Mouse (Mus musculus) megakaryocyte, embryonic 14.5 days (primary cell): ENCODE data around the gene C1rl. TPM values are rescaled to one million over a fixed set of nuclear protein-coding genes. Genes with fewer than 3 reads are reported as not detected.
A peak's percentile ranks its signal among the peaks of the same experiment; 100 is the strongest.

ENCODE experiments used
- H3K27me3 ChIP-seq: replicated peaks from 2 replicates; pipeline ENCODE3; 2012; ENCODE audit warnings: inconsistent platforms
- H3K36me3 ChIP-seq: replicated peaks from 2 replicates; pipeline ENCODE3; 2012; ENCODE audit warnings: low read length, inconsistent platforms, mixed read lengths
- H3K4me1 ChIP-seq: 2 replicates; pipeline ENCODE4 v1.6.1; 2012; ENCODE audit warnings: inconsistent platforms
- H3K4me3 ChIP-seq: replicated peaks from 2 replicates; pipeline ENCODE3; 2012; ENCODE audit warnings: moderate library complexity, mild to moderate bottlenecking, inconsistent platforms
- H3K9me3 ChIP-seq: 2 replicates; pipeline ENCODE4 v1.6.1; 2012; ENCODE audit warnings: inconsistent platforms
- FLI1 ChIP-seq: IDR thresholded peaks from 2 replicates; pipeline ENCODE4 v1.6.1; 2012; ENCODE audit warnings: low read length, inconsistent platforms, mixed read lengths
- GATA1 ChIP-seq: IDR thresholded peaks from 3 replicates; pipeline ENCODE4 v1.6.1; 2012; ENCODE audit warnings: mixed read lengths, low read length, inconsistent platforms, borderline replicate concordance
- polyA plus RNA-seq: library from polyadenylated mRNA; stranded (reverse); fragments of >175 nt; gene quantifications from 2 replicates; pipeline ENCODE4 v1.2.3, GENCODE M21; 2012; ENCODE audit warnings: low replicate concordance; ENCODE audit not compliant: insufficient read depth

Gene C1rl
- polyA plus RNA-seq: 0.96 TPM in 1 of 2 replicates, not detected in the other

DNA sequence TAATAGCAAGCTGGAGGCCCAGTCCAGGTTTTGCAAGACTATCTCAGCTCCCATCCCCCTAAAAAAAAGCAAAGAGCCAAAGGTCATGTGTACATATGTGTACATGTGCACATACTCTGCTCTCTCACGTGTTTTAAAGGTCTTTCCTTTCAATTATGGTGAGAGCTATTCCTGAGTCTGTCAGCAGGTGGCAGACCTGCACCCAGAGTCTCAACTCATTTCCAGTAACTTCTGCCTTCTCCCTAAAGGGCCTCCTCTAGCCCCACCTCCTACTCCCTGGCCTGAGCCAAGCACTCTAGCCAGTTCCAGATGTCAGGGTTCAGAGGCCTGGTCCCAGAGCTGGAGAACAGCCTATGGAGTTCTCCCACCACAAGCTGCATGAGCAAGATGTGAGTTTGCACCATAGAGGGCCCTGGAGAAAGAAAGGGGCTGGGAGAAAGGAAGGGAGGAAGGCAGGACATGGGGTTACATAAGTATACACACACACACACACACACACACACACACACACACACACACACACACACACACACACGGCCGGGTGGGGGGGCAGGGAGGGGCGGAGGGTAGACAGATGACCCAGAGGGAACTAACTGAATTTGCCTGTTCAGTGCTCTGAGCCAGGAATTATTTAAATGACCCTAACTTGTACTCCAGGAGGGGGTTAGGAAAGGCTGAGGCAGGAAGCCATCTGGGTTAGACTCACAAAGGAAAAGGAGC is at the start of gene C1rl:
Gene C1rl (plus strand): TSS at position 272 of the 720 bp plus-strand sequence.
- no peaks in the 10 kb centered on the region for H3K9me3 ChIP-seq

DNA sequence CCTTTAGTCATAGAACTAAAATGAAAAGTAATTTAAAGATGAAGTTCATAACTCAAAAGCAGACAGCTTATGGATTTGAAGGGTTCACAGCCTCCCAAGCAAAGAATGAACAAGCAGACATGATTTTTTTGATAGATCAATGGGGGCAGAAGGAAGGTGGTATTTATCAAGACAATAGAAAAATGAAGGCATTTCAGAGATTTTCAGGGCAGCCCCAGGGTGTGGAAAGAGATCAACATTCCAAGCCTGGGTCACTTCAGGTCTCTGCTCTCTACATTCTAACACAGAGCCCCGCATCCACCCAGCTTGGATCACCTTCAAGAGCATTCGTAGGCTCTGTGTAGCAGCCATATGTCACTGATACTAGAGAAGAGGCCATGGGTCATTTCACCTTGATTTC is 49.6 kb upstream of the C1rl start:
- Histone ChIP-seq H3K4me1 (no peaks in the 10 kb centered on the region), H3K9me3 (no peaks in the 10 kb centered on the region), H3K36me3 (peaks cover 84% of the 10 kb centered on the region), H3K4me3 (no peak overlapping the region), H3K27me3 (no peaks in the 10 kb centered on the region)
- TF ChIP-seq FLI1 (no peak), GATA1 (no peak)

More for the DNA sequence above, at the start of gene C1rl:
- TF ChIP-seq FLI1 (no peak), GATA1 (no peak)
- Histone ChIP-seq H3K36me3 (no peaks in the 10 kb centered on the region), H3K4me3 (peak within 1 kb of the TSS; percentile 84), H3K27me3 (peaks cover 2% of the 10 kb centered on the region), H3K4me1 (peaks cover 40% of the 10 kb centered on the region)

DNA sequence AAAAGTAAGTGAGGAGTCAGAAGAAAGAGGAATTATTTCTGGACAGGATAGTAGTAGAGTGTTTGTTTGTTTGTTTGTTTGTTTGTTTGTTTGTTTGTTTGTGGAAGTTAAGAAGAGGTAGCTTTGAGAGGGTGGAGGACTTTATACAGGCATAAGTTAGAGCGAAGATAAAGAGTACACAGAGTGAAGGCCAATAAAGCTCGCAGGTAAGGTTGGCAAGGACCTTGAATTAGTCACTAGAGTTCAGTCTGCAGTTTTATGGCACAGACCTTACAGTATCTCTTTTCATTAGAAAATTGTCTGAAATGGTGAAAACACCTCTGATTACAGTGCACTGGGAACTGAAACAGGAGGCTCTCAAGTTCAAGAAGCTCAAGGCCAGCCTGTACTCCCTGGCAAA is 46.9 kb upstream of the C1rl start:
- TF ChIP-seq FLI1: no peak
- no peak for TF ChIP-seq GATA1
- Histone ChIP-seq H3K9me3 (no peaks in the 10 kb centered on the region), H3K27me3 (no peaks in the 10 kb centered on the region), H3K4me3 (no peak overlapping the region), H3K4me1 (peaks cover 19% of the 10 kb centered on the region), H3K36me3 (peaks cover 86% of the 10 kb centered on the region)

DNA sequence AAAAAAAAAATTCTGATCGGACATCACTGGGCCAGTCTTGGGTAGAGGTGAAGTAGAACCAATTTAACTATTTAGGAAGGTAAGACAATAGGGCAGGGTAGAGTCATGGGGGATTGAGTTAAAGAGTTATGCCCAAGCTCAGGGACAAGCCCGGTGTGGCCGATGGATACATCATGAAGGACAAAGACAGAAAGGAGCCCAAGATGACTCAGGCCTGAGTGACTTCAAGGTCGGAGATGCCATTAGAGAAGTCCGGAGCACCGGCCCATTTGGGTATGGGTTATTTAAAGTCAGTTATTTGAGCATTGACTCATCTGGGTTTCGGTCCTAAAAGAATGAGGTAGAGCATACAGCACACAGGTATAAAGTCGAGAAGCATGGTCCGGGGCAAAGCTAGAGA is 46.5 kb upstream of the C1rl start:
- Histone ChIP-seq H3K27me3 (no peaks in the 10 kb centered on the region), H3K4me3 (no peak overlapping the region), H3K9me3 (no peaks in the 10 kb centered on the region), H3K36me3 (peaks cover 86% of the 10 kb centered on the region), H3K4me1 (peaks cover 23% of the 10 kb centered on the region)
- TF ChIP-seq FLI1 (no peak), GATA1 (no peak)

DNA sequence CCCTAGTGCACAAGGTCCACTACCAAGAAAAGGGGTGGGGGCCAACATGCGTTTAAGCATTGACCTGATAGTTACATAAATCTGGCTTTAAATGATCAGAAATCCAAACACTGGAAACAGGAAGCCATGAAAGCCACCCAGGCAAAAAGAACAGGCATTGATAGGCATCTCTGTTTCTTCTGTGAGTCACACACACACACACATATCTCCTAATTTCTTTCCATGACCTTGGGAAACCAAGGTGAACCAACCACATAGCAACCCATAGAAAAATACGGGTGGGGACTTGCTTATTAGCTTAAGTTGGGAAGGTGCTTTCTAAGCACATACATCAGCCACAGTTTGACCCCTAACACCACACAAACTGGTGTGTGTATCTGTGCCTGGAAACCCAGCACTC is 45.6 kb upstream of the C1rl start:
- TF ChIP-seq GATA1 (no peak), FLI1 (no peak)
- Histone ChIP-seq H3K27me3 (no peaks in the 10 kb centered on the region), H3K4me3 (no peak overlapping the region), H3K36me3 (peaks cover 88% of the 10 kb centered on the region), H3K9me3 (no peaks in the 10 kb centered on the region), H3K4me1 (peaks cover 32% of the 10 kb centered on the region)

DNA sequence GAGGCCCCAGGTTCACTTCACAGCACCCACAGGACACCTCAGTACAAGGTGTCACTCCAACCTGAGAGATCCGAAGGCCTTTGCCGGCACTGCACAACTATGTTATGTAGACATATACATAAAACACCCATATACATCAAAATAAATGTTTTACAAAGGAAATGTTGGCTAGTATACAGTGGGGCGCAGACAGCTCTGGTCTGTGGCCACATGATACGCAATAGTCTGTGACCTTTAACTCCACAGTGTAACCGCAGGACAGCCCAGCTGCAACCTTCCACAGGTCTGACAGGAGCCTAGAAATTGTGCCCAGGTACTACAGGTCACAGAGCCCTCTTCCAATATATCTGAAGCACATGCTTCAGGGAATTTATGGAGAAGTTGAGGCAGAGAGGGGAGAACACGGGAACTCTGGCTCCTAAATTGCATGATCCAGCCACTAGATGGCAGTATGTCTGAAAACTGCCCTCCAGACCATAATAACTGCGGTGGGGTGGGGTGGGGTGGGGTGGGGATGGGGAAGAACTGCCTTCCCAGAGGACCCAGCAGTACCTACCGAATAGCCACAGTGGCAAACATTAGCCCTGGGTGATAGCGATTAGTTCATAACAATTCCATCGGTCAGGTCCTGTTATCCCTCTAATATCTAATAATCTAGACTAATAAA is 44.6 kb upstream of the C1rl start:
- TF ChIP-seq FLI1: no peak
- TF ChIP-seq GATA1: no peak
- peaks cover 40% of the 10 kb centered on the region for H3K4me1 ChIP-seq
- H3K4me3 ChIP-seq: no peak overlapping the region
- no peaks in the 10 kb centered on the region for H3K9me3 ChIP-seq
- H3K27me3 ChIP-seq: no peaks in the 10 kb centered on the region
- H3K36me3 ChIP-seq: peaks cover 89% of the 10 kb centered on the region

DNA sequence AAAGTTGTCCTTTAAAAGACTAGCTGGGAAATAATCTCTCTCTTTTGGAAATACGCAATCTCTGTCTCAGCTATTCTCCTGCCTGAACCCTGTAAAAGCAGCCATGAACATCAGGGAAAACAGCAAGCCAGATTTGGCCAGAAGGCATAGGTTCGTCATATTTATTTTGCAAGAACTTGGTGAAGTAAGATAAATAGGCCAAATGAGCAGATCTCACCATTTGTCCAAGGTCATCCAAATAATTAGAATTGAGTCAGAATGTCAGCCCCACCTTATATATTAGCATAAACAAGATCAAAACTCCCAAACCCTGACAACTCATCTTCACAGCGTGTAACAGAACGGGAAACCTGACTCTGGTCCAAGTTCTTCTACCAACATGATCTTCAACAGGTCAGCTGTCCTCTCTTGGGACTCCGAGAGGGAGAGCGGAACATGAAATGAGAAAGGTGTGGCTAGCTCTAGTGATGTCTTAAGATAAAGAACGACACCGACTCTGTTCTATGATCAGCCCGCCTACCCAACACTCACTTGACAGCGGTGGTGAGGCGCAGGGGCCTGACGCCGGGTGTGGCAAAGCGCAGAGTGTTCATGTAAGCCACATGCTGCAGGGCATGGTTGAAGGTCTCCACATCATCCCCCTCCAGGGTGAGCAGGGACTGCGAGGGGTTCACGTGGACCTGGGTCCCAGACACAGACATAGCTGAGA is 43.8 kb upstream of the C1rl start:
- H3K27me3 ChIP-seq: no peaks in the 10 kb centered on the region
- peaks cover 40% of the 10 kb centered on the region for H3K4me1 ChIP-seq
- H3K4me3 ChIP-seq: no peak overlapping the region
- H3K36me3 ChIP-seq: peaks cover 88% of the 10 kb centered on the region
- no peak for TF ChIP-seq GATA1
- TF ChIP-seq FLI1: no peak
- no peaks in the 10 kb centered on the region for H3K9me3 ChIP-seq

DNA sequence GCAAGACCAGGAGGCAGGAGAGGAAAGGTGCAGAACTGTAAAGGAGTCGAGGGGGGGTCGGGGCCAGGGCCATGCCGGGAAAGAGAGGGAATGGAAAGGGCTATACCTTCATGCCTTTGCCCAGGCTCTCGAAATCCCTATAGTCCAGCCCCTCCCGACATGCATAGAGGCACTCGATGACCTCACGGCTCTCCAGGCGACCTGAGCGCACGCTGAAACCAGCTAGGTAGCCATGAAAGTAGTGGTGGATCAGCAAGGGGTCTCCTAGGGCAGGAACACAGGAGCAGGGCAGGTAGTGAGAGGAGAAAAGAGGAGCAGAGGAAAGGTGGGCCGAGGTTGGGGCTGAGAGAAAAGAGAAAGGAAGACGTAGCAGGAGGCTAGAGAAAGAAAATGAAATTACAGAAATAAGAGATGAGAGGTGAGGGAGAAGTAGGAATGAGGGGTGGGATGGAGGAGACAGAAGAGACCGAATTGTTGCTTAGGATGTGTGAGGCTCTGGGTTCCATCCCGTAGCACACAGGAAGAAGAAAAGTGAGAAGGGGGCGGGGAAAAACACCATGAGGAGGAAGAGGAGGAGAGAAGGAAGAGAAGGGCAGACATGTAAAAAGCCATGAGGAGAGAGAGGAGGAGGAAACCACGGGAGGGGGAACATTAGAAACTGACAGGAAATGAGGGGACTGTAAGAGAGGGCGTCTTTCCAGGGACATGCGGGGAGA is 43.1 kb upstream of the C1rl start:
- Histone ChIP-seq H3K4me3 (no peak overlapping the region), H3K9me3 (no peaks in the 10 kb centered on the region), H3K36me3 (peaks cover 84% of the 10 kb centered on the region), H3K4me1 (peaks cover 43% of the 10 kb centered on the region), H3K27me3 (no peaks in the 10 kb centered on the region)
- TF ChIP-seq FLI1 (no peak), GATA1 (no peak)

DNA sequence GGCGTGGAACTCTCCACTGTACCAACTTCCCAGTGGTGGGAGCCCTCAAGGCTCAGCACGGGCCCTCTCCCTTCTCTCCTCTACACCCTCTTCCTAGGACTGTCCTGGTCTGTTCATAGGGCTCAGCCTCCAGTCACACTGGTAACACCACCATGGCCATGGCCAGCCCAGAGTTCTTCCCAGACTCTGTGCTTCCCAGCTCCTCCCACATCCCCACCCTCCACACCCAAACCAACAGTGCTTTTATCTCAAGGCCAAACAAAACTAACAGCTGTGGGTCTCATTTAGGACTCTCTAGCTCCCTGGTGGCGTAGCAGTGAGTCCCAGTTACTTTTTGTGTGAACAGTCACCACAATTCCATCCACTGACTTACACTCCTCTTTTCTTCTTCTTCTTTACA is 40.9 kb upstream of the C1rl start:
- no peak for TF ChIP-seq GATA1
- TF ChIP-seq FLI1: no peak
- H3K9me3 ChIP-seq: no peaks in the 10 kb centered on the region
- H3K27me3 ChIP-seq: no peaks in the 10 kb centered on the region
- H3K4me3 ChIP-seq: no peak overlapping the region
- peaks cover 49% of the 10 kb centered on the region for H3K4me1 ChIP-seq
- H3K36me3 ChIP-seq: peaks cover 86% of the 10 kb centered on the region
